Mouse (Mus musculus) frontal cortex, postnatal 10 days (tissue): ENCODE measurements at regions not wholly inside any gene's neighbourhood (a gene's known extent, or its start where the extent isn't known, plus 50 kb on each side); places are given as distances from the start of the nearest gene placed in this dataset.

Experiments used
- DNase-seq, 2 experiments: peaks; one replicate each; pipeline ENCODE4 v3.0.0; 2022; ENCODE audit warnings: low spot score in 2 of 2, mixed read lengths in 1 of 2

GRCm38 (mm10) chr11:18821384-18821783 lies 197.4 kb downstream of the Meis1 start:
- no peak for DNase-seq

GRCm38 (mm10) chr11:18814110-18814509 lies 204.7 kb downstream of the Meis1 start:
- DNase-seq: no peak

- no peak for DNase-seq
Measured at GRCm38 (mm10) chr11:18767479-18767878, 251.3 kb downstream of the Meis1 start.

GRCm38 (mm10) chr11:18766458-18767016 lies 252.2 kb downstream of the Meis1 start:
- DNase-seq: no peak

GRCm38 (mm10) chr11:18758591-18759074 lies 260.2 kb downstream of the Meis1 start:
- no peak for DNase-seq

GRCm38 (mm10) chr11:18756576-18756975 lies 262.2 kb downstream of the Meis1 start:
- DNase-seq: no peak

- no peak for DNase-seq
Measured at GRCm38 (mm10) chr11:18754732-18755525, 263.9 kb downstream of the Meis1 start.

- no peak for DNase-seq
Measured at GRCm38 (mm10) chr11:18753856-18754255, 264.9 kb downstream of the Meis1 start.

- DNase-seq: no peak
Measured at GRCm38 (mm10) chr11:18753246-18753645, 265.5 kb downstream of the Meis1 start.

GRCm38 (mm10) chr11:18752512-18752911 lies 266.3 kb downstream of the Meis1 start:
- DNase-seq: no peak

GRCm38 (mm10) chr11:18750911-18751841 lies 267.6 kb downstream of the Meis1 start:
- no peak for DNase-seq

- DNase-seq: no peak
Measured at GRCm38 (mm10) chr11:18750080-18750375, 268.8 kb downstream of the Meis1 start.

- no peak for DNase-seq
Measured at GRCm38 (mm10) chr11:18749265-18750079, 269.3 kb downstream of the Meis1 start.

- DNase-seq: no peak
Measured at GRCm38 (mm10) chr11:18747871-18748461, 270.8 kb downstream of the Meis1 start.

- DNase-seq: no peak
Measured at GRCm38 (mm10) chr11:18747361-18747760, 271.4 kb downstream of the Meis1 start.

GRCm38 (mm10) chr11:18746486-18746885 lies 272.3 kb downstream of the Meis1 start:
- DNase-seq: no peak

GRCm38 (mm10) chr11:18745840-18746239 lies 272.9 kb downstream of the Meis1 start:
- no peak for DNase-seq

- no peak for DNase-seq
Measured at GRCm38 (mm10) chr11:18734904-18735664, 283.7 kb downstream of the Meis1 start.

GRCm38 (mm10) chr11:18734075-18734474 lies 284.7 kb downstream of the Meis1 start:
- no peak for DNase-seq

- DNase-seq: no peak
Measured at GRCm38 (mm10) chr11:18729742-18730141, 289.0 kb downstream of the Meis1 start.
